Mouse (Mus musculus): ENCODE data around the gene Ugcg. TPM values are rescaled to one million over a fixed set of nuclear protein-coding genes. Genes with fewer than 3 reads are reported as not detected.

Gene Ugcg
- 68.5 and 76.5 TPM in 2 replicates for total RNA-seq (2014; rRNA removed)
- 18.7 and 22.8 TPM in 2 replicates for polyA plus RNA-seq (2015; fragmentation: Nextera tagmentation; extraction: Ambion mirVana)

DNA sequence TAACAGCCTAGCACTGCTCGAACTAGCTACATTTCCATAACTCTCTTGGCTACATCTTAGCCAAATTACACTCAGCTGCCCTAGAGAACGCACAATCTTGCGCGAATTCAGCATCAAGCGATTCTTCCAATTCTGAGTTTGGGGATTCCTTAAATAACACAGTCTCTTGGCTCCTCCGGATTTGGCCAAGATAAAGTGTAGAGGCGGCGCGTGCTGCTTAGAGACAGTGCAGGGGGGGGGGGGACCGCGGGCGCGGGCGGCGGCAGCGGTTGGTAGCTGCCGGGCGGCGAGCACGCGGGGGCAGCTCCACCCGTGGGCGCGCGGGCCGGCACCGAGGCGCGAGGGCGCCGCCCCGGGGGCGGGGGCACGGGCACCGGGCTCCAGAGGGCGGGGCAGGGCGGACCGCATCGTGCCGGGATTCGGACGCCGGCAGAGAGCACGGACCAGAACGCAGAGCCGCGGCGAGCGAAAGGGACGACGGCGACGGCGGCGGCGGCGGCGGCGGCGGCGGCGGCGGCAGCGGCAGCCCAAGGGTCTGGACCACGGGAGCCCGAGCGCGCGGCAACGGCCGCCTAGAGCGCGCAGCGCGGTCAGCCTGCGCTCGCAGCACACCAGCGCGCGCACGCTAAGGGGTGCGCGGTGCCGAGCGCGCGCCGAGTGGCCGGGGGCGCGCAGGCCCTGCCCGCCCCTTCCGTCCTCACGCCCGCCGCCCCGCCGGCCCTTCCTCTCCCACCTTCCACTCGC, at the start of gene Ugcg:
Gene Ugcg, plus strand, starts transcription at position 456 of the 744 bp plus-strand sequence.
- H3K36me3 ChIP-seq (ENCODE audit: insufficient read depth, low read length): no peaks in the 10 kb centered on the region
- peaks cover 2% of the 10 kb centered on the region; the same call in 1 of the 2 replicates for H3K4me1 ChIP-seq (ENCODE audit: insufficient read depth, low read length)
- H3K27me3 ChIP-seq (ENCODE audit: insufficient read depth, low read length): no peaks in the 10 kb centered on the region
- TF ChIP-seq CTCF (IDR thresholded peaks at IDR 0.05): no peak
- H3K4me2 ChIP-seq (ENCODE audit: low read depth, low read length, poor library complexity, severe bottlenecking): peak within 1 kb of the TSS; percentile 55
- WGBS: 1% methylated on average over 39 of the region's 99 CpGs
- peak within 1 kb of the TSS; percentile 97 for H3K9ac ChIP-seq (replicated peaks; ENCODE audit: low read length, poor library complexity, severe bottlenecking)
- DNase-seq (ENCODE audit: low spot score) (peak; percentile 93), ATAC-seq (ENCODE audit: low FRiP score) (peak; percentile 92)
- peak within 1 kb of the TSS; percentile 97 for H3K27ac ChIP-seq (ENCODE audit: low read depth, low read length)
- H3K9me3 ChIP-seq (ENCODE audit: low read length): no peaks in the 10 kb centered on the region
- H3K4me3 ChIP-seq (ENCODE audit: low read depth, low read length): peak within 1 kb of the TSS; percentile 94

DNA sequence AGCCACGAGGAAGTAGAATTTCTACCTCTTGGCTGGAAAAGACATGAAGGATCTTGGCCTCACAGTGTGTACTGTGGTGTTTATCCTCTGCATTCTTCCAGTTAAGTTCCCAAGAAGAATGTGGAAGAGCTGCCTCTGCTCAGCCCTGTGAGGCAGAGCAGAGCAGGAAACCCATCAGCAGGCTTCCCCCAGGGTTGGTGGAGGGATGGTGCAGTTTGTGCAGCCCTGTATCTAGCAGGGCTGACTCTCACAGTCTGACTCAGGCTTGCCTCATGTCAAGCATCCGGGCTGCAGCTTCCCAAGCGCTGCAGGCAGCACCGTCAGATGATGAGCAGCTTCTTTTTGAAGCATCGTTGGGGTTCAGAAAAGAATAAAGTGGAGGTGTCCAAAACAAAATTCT, 40.0 kb upstream of the Ugcg start:
- Histone ChIP-seq H3K9ac (replicated peaks; ENCODE audit: low read length, poor library complexity, severe bottlenecking) (no peak overlapping the region), H3K4me2 (ENCODE audit: low read depth, low read length, poor library complexity, severe bottlenecking) (no peak overlapping the region), H3K27me3 (ENCODE audit: insufficient read depth, low read length) (no peaks in the 10 kb centered on the region), H3K4me3 (ENCODE audit: low read depth, low read length) (no peak overlapping the region), H3K9me3 (ENCODE audit: low read length) (no peaks in the 10 kb centered on the region), H3K4me1 (ENCODE audit: insufficient read depth, low read length) (no peaks in the 10 kb centered on the region), H3K36me3 (ENCODE audit: insufficient read depth, low read length) (no peaks in the 10 kb centered on the region), H3K27ac (ENCODE audit: low read depth, low read length) (no peak overlapping the region)
- ATAC-seq (ENCODE audit: low FRiP score): no peak
- no peak for TF ChIP-seq CTCF (IDR thresholded peaks at IDR 0.05)
- WGBS: 85% methylated on average over 5 of the region's 5 CpGs
- DNase-seq (ENCODE audit: low spot score): no peak

DNA sequence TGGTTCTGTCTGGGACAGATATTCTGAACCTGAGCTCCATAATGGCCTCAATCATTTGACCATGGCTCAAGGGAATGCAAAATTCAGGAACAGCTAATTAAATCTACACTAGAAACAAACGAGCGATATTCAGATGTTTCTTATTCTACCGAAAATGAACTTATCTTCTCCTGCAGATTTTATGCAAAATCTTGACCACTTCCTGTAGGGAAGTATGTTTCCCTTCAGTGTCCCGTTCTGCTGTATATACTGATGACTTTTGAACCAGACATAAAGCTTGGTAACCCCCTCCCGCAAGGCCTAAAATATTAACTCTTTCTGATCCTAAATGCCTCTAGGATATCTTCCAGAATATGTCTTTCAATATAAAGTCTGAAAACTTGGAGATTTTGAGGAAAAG, 38.1 kb upstream of the Ugcg start:
- no peak for TF ChIP-seq CTCF (IDR thresholded peaks at IDR 0.05)
- H3K27ac ChIP-seq (ENCODE audit: low read depth, low read length): no peak overlapping the region
- ATAC-seq (ENCODE audit: low FRiP score): no peak

DNA sequence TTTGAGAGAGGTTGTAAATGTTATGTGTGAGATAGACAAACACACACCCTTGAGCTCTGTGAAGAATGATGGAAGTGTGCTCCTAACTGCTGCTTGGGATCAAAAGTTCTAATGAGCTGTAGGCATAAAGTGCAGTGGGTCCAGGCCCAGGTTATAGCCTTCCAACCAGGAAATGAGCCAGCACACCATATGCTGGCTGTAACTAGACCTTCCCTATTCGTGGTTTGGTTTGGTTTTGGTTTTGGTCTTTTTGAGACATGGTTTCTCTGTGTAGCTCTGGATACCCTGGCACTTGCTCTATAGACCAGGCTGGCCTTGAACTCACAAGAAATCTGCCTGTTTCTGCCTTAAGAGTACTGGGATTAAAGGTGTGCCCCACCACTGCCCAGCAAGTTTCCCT, 37.1 kb upstream of the Ugcg start:
- Histone ChIP-seq H3K4me3 (ENCODE audit: low read depth, low read length) (no peak overlapping the region), H3K4me1 (ENCODE audit: insufficient read depth, low read length) (no peaks in the 10 kb centered on the region), H3K27ac (ENCODE audit: low read depth, low read length) (no peak overlapping the region), H3K9ac (replicated peaks; ENCODE audit: low read length, poor library complexity, severe bottlenecking) (no peak overlapping the region), H3K27me3 (ENCODE audit: insufficient read depth, low read length) (no peaks in the 10 kb centered on the region), H3K36me3 (ENCODE audit: insufficient read depth, low read length) (no peaks in the 10 kb centered on the region), H3K4me2 (ENCODE audit: low read depth, low read length, poor library complexity, severe bottlenecking) (no peak overlapping the region), H3K9me3 (ENCODE audit: low read length) (no peaks in the 10 kb centered on the region)
- ATAC-seq (ENCODE audit: low FRiP score) (no peak), DNase-seq (ENCODE audit: low spot score) (no peak)
- TF ChIP-seq CTCF (IDR thresholded peaks at IDR 0.05): no peak
- whole genome bisulfite sequencing: 85% methylated on average over 1 of the region's 1 CpGs

More for the DNA sequence above, 38.1 kb upstream of the Ugcg start:
- no peak overlapping the region for H3K9ac ChIP-seq (replicated peaks; ENCODE audit: low read length, poor library complexity, severe bottlenecking)
- 75% methylated on average over 5 of the region's 5 CpGs for WGBS
- H3K36me3 ChIP-seq (ENCODE audit: insufficient read depth, low read length): no peaks in the 10 kb centered on the region
- H3K9me3 ChIP-seq (ENCODE audit: low read length): no peaks in the 10 kb centered on the region
- no peak overlapping the region for H3K4me3 ChIP-seq (ENCODE audit: low read depth, low read length)
- DNase-seq (ENCODE audit: low spot score): no peak
- no peaks in the 10 kb centered on the region for H3K27me3 ChIP-seq (ENCODE audit: insufficient read depth, low read length)
- no peaks in the 10 kb centered on the region for H3K4me1 ChIP-seq (ENCODE audit: insufficient read depth, low read length)
- H3K4me2 ChIP-seq (ENCODE audit: low read depth, low read length, poor library complexity, severe bottlenecking): no peak overlapping the region

DNA sequence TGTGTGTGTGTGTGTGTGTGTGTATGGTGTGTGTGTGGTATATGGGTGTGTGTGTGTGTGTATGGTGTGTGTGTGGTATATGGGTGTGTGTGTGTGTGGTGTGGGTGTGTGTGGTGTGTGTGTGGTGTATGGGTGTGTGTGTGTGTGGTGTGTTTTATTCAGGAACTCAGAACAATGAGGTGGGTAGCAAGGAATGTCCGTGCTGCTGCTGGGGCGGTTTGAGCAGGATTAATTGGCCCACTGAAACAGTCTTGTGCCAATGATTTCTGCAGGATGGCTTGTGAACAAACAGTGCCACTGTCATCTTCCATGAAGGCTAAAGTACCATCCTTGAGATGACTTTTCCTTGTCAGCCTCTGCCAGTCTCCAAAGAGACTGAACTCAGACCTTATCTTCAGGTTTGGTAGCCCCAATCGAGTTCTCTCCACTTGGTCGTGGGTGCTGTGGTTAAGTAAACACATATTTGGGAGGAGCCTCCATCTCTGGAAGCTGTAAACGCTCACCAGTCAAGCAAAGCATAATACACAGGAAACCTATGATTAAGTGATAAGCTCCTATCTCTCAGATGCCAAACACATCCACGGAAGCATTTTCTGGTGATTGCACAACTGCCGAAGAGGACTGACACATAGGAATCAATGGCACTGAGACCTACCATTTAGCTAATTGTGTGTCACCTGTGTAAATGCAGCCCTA, 32.0 kb upstream of the Ugcg start:
- Histone ChIP-seq H3K9ac (replicated peaks; ENCODE audit: low read length, poor library complexity, severe bottlenecking) (no peak overlapping the region), H3K4me3 (ENCODE audit: low read depth, low read length) (no peak overlapping the region), H3K27me3 (ENCODE audit: insufficient read depth, low read length) (no peaks in the 10 kb centered on the region), H3K4me2 (ENCODE audit: low read depth, low read length, poor library complexity, severe bottlenecking) (no peak overlapping the region), H3K36me3 (ENCODE audit: insufficient read depth, low read length) (no peaks in the 10 kb centered on the region), H3K9me3 (ENCODE audit: low read length) (no peaks in the 10 kb centered on the region), H3K27ac (ENCODE audit: low read depth, low read length) (no peak overlapping the region), H3K4me1 (ENCODE audit: insufficient read depth, low read length) (no peaks in the 10 kb centered on the region)
- 76% methylated on average over 7 of the region's 7 CpGs for WGBS
- DNase-seq (ENCODE audit: low spot score): no peak
- ATAC-seq (ENCODE audit: low FRiP score): no peak
- TF ChIP-seq CTCF (IDR thresholded peaks at IDR 0.05): no peak

DNA sequence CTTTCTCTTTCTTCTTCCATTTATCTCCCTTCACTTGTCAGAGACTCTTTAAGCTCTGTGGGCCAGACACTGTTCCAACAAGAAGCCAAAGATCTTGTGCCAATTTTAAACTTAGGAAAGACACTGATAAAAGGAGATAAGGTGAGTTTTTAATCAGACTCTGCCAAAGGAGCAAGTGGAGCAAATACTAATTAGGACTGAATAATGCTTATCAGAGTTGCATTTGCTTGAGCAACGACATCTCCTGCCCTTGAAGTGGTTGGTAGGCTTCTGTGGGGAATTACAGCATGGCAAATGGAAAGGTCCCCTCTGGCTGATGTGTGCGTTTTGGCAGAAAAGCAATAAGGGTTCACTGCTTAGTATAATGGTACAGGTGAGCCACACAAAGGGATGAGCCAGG, 31.4 kb upstream of the Ugcg start:
- H3K9ac ChIP-seq (replicated peaks; ENCODE audit: low read length, poor library complexity, severe bottlenecking): no peak overlapping the region
- WGBS: 67% methylated on average over 2 of the region's 2 CpGs
- no peak overlapping the region for H3K4me3 ChIP-seq (ENCODE audit: low read depth, low read length)
- no peaks in the 10 kb centered on the region for H3K9me3 ChIP-seq (ENCODE audit: low read length)
- no peak overlapping the region for H3K27ac ChIP-seq (ENCODE audit: low read depth, low read length)
- TF ChIP-seq CTCF (IDR thresholded peaks at IDR 0.05): no peak
- DNase-seq (ENCODE audit: low spot score) (no peak), ATAC-seq (ENCODE audit: low FRiP score) (no peak)
- H3K4me1 ChIP-seq (ENCODE audit: insufficient read depth, low read length): no peaks in the 10 kb centered on the region
- no peaks in the 10 kb centered on the region for H3K27me3 ChIP-seq (ENCODE audit: insufficient read depth, low read length)
- H3K4me2 ChIP-seq (ENCODE audit: low read depth, low read length, poor library complexity, severe bottlenecking): no peak overlapping the region
- no peaks in the 10 kb centered on the region for H3K36me3 ChIP-seq (ENCODE audit: insufficient read depth, low read length)
